Mouse (Mus musculus) heart, postnatal 25 days (tissue): ENCODE data around the gene Vmn1r202. TPM values are rescaled to one million over a fixed set of nuclear protein-coding genes. Genes with fewer than 3 reads are reported as not detected.
"Not testable (repeated sequence)": the region's sequence is repeated elsewhere in the genome, so short reads cannot be mapped to it uniquely, and the experiment has no call there.

Experiments
- DNase-seq: peaks from one replicate; pipeline ENCODE4 v3.0.0; 2022; ENCODE audit warnings: low spot score
- intact Hi-C: fragments of 180-260 bp; cut with DNase I; formaldehyde crosslinking; loops from one replicate; pipeline ENCODE4 v1.15.1; 2025
- total RNA-seq, 2 experiments: library from RNA; stranded (reverse); gene quantifications; 2 replicates each; pipeline ENCODE4 v1.2.3; 2021

The Vmn1r202 gene
- total RNA-seq, result not detected

GRCm38 (mm10) chr13:22505281-22505680, at the start of gene Vmn1r202:
Vmn1r202 (minus strand) TSS chr13:22505381.
- intact Hi-C loops, result no loop called here
- no peak for DNase-seq

GRCm38 (mm10) chr13:22552898-22553297, 47.7 kb upstream of the Vmn1r202 start, which contains the start of gene Vmn1r204:
Vmn1r204 (plus strand) TSS chr13:22553198.
- intact Hi-C loops, DNase-seq: not testable (repeated sequence)

GRCm38 (mm10) chr13:22517814-22518213, 12.6 kb upstream of the Vmn1r202 start, which contains the start of gene Vmn1r203:
Vmn1r203 (plus strand) TSS chr13:22518114.
- DNase-seq, result no peak
- intact Hi-C loops, result no loop called here

- intact Hi-C loops, result no loop called here
Measured at GRCm38 (mm10) chr13:22502431-22502830, 2.8 kb downstream of the Vmn1r202 start.

GRCm38 (mm10) chr13:22471623-22472022, 33.6 kb downstream of the Vmn1r202 start, which contains the start of gene Vmn1r201:
Vmn1r201 (plus strand) TSS chr13:22471923.
- intact Hi-C loops, result no loop called here
- DNase-seq, result no peak

More at GRCm38 (mm10) chr13:22502431-22502830, 2.8 kb downstream of the Vmn1r202 start:
- no peak for DNase-seq

GRCm38 (mm10) chr13:22455145-22455544, 50.0 kb downstream of the Vmn1r202 start:
- no peak for DNase-seq
- intact Hi-C loops, result no loop called here

Other genes with a start within 250 kb of the Vmn1r202 start
- not detected for gene Vmn1r195, start 234.9 kb downstream of the Vmn1r202 start, total RNA-seq
- gene Vmn1r196, start 215.5 kb downstream of the Vmn1r202 start, total RNA-seq, result not detected
- not detected for gene Vmn1r197, start 180.8 kb downstream of the Vmn1r202 start, total RNA-seq
- gene Vmn1r198, start 155.0 kb downstream of the Vmn1r202 start, total RNA-seq, result not detected
- not detected for gene Vmn1r199, start 125.6 kb downstream of the Vmn1r202 start, total RNA-seq
- not detected for gene Vmn1r200, start 115.0 kb downstream of the Vmn1r202 start, total RNA-seq
- not detected for gene Vmn1r201, start 33.5 kb downstream of the Vmn1r202 start, total RNA-seq
- gene Vmn1r203, start 12.7 kb upstream of the Vmn1r202 start, total RNA-seq, result not detected
- gene Vmn1r204, start 47.8 kb upstream of the Vmn1r202 start, total RNA-seq, result not detected
- gene Vmn1r205, start 87.6 kb upstream of the Vmn1r202 start, total RNA-seq, result not detected
- gene Vmn1r206, start 118.9 kb upstream of the Vmn1r202 start, total RNA-seq, result not detected
- gene Vmn1r207-ps, start 224.2 kb upstream of the Vmn1r202 start, total RNA-seq, result not detected